Mouse (Mus musculus) heart, postnatal 0 days (tissue): ENCODE measurements around the gene Gm20425.

Source experiments
- CTCF ChIP-seq: IDR thresholded peaks from 2 replicates; pipeline ENCODE4 v1.5.1; 2016; ENCODE audit warnings: antibody characterized with exemption, control low read depth, low read depth
- EP300 ChIP-seq: IDR thresholded peaks from 2 replicates; pipeline ENCODE4 v1.6.1; 2016; ENCODE audit warnings: antibody characterized with exemption, low read depth

- TF ChIP-seq CTCF (no peak), EP300 (no peak)
Measured at GRCm38 (mm10) chr9:103146703-103147102, 83.4 kb downstream of the Gm20425 start.
